Mouse (Mus musculus): Measurements from ENCODE around the gene Wdr89. TPM values are rescaled to one million over a fixed set of nuclear protein-coding genes. Genes with fewer than 3 reads are reported as not detected.

Gene Wdr89
- total and polyA plus RNA-seq, 2 experiments from 2014 or later, result 3.9 to 4.6 TPM

DNA sequence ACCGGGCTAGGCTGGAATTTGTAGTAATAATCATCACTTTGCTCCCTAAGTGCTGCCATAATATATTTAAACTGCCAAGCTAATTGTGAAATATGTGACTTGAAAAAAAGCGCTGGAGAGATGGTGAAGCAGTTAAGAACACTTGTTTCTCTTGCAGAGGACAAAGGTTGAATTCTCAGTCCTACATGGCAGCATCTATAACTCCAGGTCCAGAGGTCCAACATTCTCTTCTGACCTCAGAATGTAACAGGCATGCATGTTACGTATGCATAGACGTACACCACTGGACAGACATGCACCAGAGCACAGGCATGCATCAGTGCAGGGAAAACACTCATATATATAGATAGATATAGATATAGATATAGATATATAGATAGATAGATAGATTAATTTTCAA is 9.1 kb upstream of the Wdr89 start:
- WGBS, result 93% methylated on average over 4 of the region's 4 CpGs
- ATAC-seq (ENCODE audit: insufficient read depth, low read depth) (no peak), DNase-seq (ENCODE audit: low spot score) (no peak)
- Histone ChIP-seq H3K9me3 (replicated peaks; ENCODE audit: control insufficient read depth, low read length) (no peaks in the 10 kb centered on the region), H3K27me3 (ENCODE audit: control insufficient read depth, insufficient read depth, low read length) (no peaks in the 10 kb centered on the region), H3K4me2 (ENCODE audit: low read depth, low read length) (no peak overlapping the region), H3K27ac (ENCODE audit: low read depth) (no peak overlapping the region), H3K36me3 (replicated peaks; ENCODE audit: control insufficient read depth, insufficient read depth, low read length) (no peaks in the 10 kb centered on the region), H3K9ac (replicated peaks; ENCODE audit: low read depth, low read length) (no peak overlapping the region), H3K4me1 (ENCODE audit: control insufficient read depth, insufficient read depth) (no peaks in the 10 kb centered on the region), H3K4me3 (ENCODE audit: low read depth, low read length) (no peak overlapping the region)
- TF ChIP-seq EP300 (IDR thresholded peaks at IDR 0.05; ENCODE audit: low read depth) (no peak), CTCF (IDR thresholded peaks at IDR 0.05; ENCODE audit: low read depth) (no peak)

DNA sequence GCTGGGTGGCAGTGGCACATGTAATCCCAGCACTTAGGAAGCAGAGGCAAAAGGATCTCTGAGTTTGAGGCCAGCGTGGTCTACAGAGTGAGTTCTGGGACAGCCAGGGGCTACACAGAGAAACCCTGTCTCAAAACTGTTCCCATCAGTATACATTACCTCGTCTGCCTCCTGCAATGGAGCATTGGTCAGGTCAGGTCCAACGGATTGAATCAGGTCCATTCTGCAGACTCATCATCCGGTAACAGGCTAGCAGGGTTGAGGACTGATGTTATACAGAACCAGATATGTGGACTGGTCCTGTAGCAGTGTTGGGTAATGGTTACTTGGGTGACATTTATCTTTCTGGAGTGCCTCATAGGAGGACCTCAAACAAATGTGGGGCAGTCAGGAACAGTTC is 3.3 kb upstream of the Wdr89 start:
- H3K27ac ChIP-seq (ENCODE audit: low read depth), result no peak overlapping the region
- H3K4me3 ChIP-seq (ENCODE audit: low read depth, low read length), result no peak overlapping the region
- no peaks in the 10 kb centered on the region for H3K9me3 ChIP-seq (replicated peaks; ENCODE audit: control insufficient read depth, low read length)
- H3K4me2 ChIP-seq (ENCODE audit: low read depth, low read length), result no peak overlapping the region
- TF ChIP-seq CTCF (IDR thresholded peaks at IDR 0.05; ENCODE audit: low read depth), result no peak
- no peak for TF ChIP-seq EP300 (IDR thresholded peaks at IDR 0.05; ENCODE audit: low read depth)
- no peak for DNase-seq (ENCODE audit: low spot score)
- H3K36me3 ChIP-seq (replicated peaks; ENCODE audit: control insufficient read depth, insufficient read depth, low read length), result no peaks in the 10 kb centered on the region
- no peaks in the 10 kb centered on the region for H3K27me3 ChIP-seq (ENCODE audit: control insufficient read depth, insufficient read depth, low read length)
- peaks cover 8% of the 10 kb centered on the region for H3K4me1 ChIP-seq (ENCODE audit: control insufficient read depth, insufficient read depth)
- ATAC-seq (ENCODE audit: insufficient read depth, low read depth), result no peak
- H3K9ac ChIP-seq (replicated peaks; ENCODE audit: low read depth, low read length), result no peak overlapping the region
- 91% methylated on average over 4 of the region's 4 CpGs for WGBS

DNA sequence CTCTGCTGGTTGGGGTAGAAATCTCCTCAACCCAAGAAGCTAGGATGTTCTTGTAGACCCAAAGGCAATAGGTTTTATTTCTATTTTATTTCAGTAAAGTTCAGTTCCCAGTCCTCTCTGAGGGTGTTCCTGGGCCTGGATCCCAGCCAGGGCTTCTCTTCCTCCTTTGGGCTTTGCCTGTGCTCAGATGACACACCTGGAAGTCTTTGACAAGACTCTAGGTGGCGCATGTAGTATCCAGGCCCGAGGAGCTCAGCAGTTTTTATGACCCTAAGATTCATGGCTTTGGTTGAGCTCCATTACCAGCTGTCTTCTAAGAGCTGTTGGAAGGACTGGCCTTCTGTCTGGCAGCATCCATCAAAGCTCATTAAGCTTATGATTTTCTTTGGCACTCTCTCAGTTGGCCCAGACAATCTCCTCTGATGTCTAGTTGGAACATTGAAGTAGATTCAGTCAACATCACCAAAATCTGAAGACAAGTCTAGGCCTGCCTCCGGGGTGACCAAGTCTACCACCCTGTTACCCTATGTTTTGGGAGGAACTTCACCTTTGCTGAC is 2.5 kb upstream of the Wdr89 start:
- Histone ChIP-seq H3K4me1 (ENCODE audit: control insufficient read depth, insufficient read depth) (peaks cover 8% of the 10 kb centered on the region), H3K9ac (replicated peaks; ENCODE audit: low read depth, low read length) (no peak overlapping the region), H3K4me3 (ENCODE audit: low read depth, low read length) (no peak overlapping the region), H3K9me3 (replicated peaks; ENCODE audit: control insufficient read depth, low read length) (no peaks in the 10 kb centered on the region), H3K36me3 (replicated peaks; ENCODE audit: control insufficient read depth, insufficient read depth, low read length) (no peaks in the 10 kb centered on the region), H3K27ac (ENCODE audit: low read depth) (no peak overlapping the region), H3K27me3 (ENCODE audit: control insufficient read depth, insufficient read depth, low read length) (no peaks in the 10 kb centered on the region), H3K4me2 (ENCODE audit: low read depth, low read length) (no peak overlapping the region)
- DNase-seq (ENCODE audit: low spot score), result no peak
- 83% methylated on average over 3 of the region's 3 CpGs for WGBS
- no peak for TF ChIP-seq EP300 (IDR thresholded peaks at IDR 0.05; ENCODE audit: low read depth)
- TF ChIP-seq CTCF (IDR thresholded peaks at IDR 0.05; ENCODE audit: low read depth), result no peak
- no peak for ATAC-seq (ENCODE audit: insufficient read depth, low read depth)

DNA sequence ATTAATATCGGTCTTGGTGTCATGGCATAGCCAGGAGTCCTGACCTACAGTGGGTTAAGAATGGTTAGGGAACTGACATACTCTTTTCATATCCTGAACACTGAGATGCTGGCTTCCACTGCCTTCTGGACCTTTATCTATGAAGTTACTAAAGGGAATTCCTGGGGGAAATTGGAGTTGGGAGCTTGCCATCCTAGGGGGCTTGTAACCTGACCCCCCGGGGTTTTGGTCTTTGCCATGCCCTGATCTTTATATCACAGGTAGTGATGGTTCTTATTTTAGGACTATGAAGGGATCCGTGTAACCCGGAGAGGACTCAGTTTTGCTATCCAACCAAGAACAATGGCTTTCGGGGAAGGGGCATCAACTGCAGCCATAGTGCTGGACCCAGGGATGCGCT is 1.3 kb upstream of the Wdr89 start:
- H3K4me3 ChIP-seq (ENCODE audit: low read depth, low read length), result peak overlapping the region; percentile 61; the same call in 1 of the 2 replicates
- no peak for TF ChIP-seq EP300 (IDR thresholded peaks at IDR 0.05; ENCODE audit: low read depth)
- TF ChIP-seq CTCF (IDR thresholded peaks at IDR 0.05; ENCODE audit: low read depth), result no peak
- H3K4me2 ChIP-seq (ENCODE audit: low read depth, low read length), result peak overlapping the region; percentile 73
- peak overlapping the region; percentile 57; the same call in 1 of the 2 replicates for H3K9ac ChIP-seq (replicated peaks; ENCODE audit: low read depth, low read length)
- DNase-seq (ENCODE audit: low spot score) (no peak), ATAC-seq (ENCODE audit: insufficient read depth, low read depth) (no peak)
- H3K4me1 ChIP-seq (ENCODE audit: control insufficient read depth, insufficient read depth), result peaks cover 8% of the 10 kb centered on the region
- no peaks in the 10 kb centered on the region for H3K9me3 ChIP-seq (replicated peaks; ENCODE audit: control insufficient read depth, low read length)
- H3K27ac ChIP-seq (ENCODE audit: low read depth), result no peak overlapping the region
- 87% methylated on average over 6 of the region's 6 CpGs for WGBS
- no peaks in the 10 kb centered on the region for H3K36me3 ChIP-seq (replicated peaks; ENCODE audit: control insufficient read depth, insufficient read depth, low read length)
- H3K27me3 ChIP-seq (ENCODE audit: control insufficient read depth, insufficient read depth, low read length), result no peaks in the 10 kb centered on the region

DNA sequence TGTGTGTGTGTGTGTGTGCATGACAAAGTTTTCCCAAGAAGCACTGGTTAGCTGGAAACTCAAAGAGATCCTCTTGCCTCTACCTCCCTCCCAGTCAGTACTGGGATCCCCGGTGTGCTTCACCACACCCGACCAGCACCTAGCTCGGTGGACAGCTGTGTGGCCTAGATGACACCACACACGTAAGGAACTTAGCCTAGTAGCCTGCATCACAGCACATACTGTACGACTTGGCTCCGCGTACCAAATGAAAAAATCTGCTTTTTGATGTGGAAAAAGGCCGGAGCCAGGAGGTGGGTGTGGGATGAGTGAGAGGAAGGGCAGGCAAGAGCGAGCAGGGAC is 450 bp downstream of the Wdr89 start:
- DNase-seq (ENCODE audit: low spot score) (no peak), ATAC-seq (ENCODE audit: insufficient read depth, low read depth) (peak; percentile 1; the same call in 1 of the 2 replicates)
- TF ChIP-seq CTCF (IDR thresholded peaks at IDR 0.05; ENCODE audit: low read depth) (no peak), EP300 (IDR thresholded peaks at IDR 0.05; ENCODE audit: low read depth) (no peak)
- Histone ChIP-seq H3K4me2 (ENCODE audit: low read depth, low read length) (peak overlapping the region; percentile 82), H3K4me3 (ENCODE audit: low read depth, low read length) (peak overlapping the region; percentile 61), H3K27ac (ENCODE audit: low read depth) (peak overlapping the region; percentile 69), H3K9me3 (replicated peaks; ENCODE audit: control insufficient read depth, low read length) (no peaks in the 10 kb centered on the region), H3K4me1 (ENCODE audit: control insufficient read depth, insufficient read depth) (peaks cover 8% of the 10 kb centered on the region), H3K9ac (replicated peaks; ENCODE audit: low read depth, low read length) (peak overlapping the region; percentile 53), H3K36me3 (replicated peaks; ENCODE audit: control insufficient read depth, insufficient read depth, low read length) (no peaks in the 10 kb centered on the region), H3K27me3 (ENCODE audit: control insufficient read depth, insufficient read depth, low read length) (no peaks in the 10 kb centered on the region)
- WGBS, result under 1% methylated on average over 9 of the region's 9 CpGs

DNA sequence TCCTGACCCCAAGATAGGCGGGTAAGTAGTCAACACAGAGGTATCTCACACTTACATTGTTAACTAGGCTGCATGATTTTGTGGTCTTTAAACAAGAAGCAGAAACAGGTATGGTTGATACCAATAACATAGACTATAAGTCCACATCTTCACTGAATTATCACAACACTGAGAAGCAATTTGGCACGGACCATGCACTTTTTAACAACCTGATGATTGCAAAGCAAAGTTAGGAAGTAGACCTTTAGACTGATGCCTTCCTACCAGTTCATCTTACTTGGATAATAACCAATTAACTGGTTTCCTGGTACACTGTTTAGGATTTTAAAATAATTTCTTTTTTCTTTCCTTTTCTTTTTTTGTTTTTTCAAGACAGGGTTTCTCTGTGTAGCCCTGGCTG is 1.1 kb downstream of the Wdr89 start:
- DNase-seq (ENCODE audit: low spot score), result no peak
- Histone ChIP-seq H3K4me3 (ENCODE audit: low read depth, low read length) (no peak overlapping the region), H3K27ac (ENCODE audit: low read depth) (no peak overlapping the region), H3K36me3 (replicated peaks; ENCODE audit: control insufficient read depth, insufficient read depth, low read length) (no peaks in the 10 kb centered on the region), H3K4me1 (ENCODE audit: control insufficient read depth, insufficient read depth) (peaks cover 8% of the 10 kb centered on the region), H3K27me3 (ENCODE audit: control insufficient read depth, insufficient read depth, low read length) (no peaks in the 10 kb centered on the region), H3K9ac (replicated peaks; ENCODE audit: low read depth, low read length) (no peak overlapping the region), H3K4me2 (ENCODE audit: low read depth, low read length) (no peak overlapping the region), H3K9me3 (replicated peaks; ENCODE audit: control insufficient read depth, low read length) (no peaks in the 10 kb centered on the region)
- 94% methylated on average over 2 of the region's 2 CpGs for WGBS
- no peak for TF ChIP-seq CTCF (IDR thresholded peaks at IDR 0.05; ENCODE audit: low read depth)
- no peak for TF ChIP-seq EP300 (IDR thresholded peaks at IDR 0.05; ENCODE audit: low read depth)
- ATAC-seq (ENCODE audit: insufficient read depth, low read depth), result no peak
